Mouse (Mus musculus): ENCODE results near the gene Vmn1r19. TPM values are rescaled to one million over a fixed set of nuclear protein-coding genes. Genes with fewer than 3 reads are reported as not detected.
"Not testable (repeated sequence)": the region's sequence is repeated elsewhere in the genome, so short reads cannot be mapped to it uniquely, and the experiment has no call there.

Vmn1r19 gene
- polyA plus RNA-seq (2012; rRNA removed): not detected in 2 replicates

DNA sequence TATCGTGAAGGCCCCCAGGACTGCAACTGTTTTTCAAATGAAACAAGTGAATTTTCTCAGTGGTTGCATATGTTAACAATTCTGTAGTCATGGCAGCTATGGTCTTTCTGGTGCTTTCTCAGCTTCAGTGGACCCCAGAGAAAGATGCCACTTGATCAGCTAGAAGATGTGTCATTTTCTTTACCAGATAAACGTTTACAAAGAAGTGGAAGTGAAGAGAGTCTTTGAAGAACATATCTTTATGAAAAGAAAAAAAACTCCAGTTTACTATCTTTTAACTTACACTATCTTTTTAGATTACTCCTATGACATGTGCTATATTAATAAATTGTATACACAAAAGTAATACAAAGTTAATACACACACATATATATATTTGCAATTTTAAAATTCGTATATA, at the start of gene Vmn1r19:
Vmn1r19 (plus strand) TSS at position 301 of the 400 bp plus-strand sequence.
- H3K4me1 ChIP-seq (replicated peaks; ENCODE audit: control insufficient read depth, insufficient read depth, low read length); H3K27me3 ChIP-seq (ENCODE audit: control insufficient read depth, insufficient read depth, low read length); H3K27ac ChIP-seq (ENCODE audit: control insufficient read depth, insufficient read depth, low read length); H3K4me3 ChIP-seq (ENCODE audit: control insufficient read depth, insufficient read depth, low read length); DNase-seq; H3K36me3 ChIP-seq (ENCODE audit: control insufficient read depth, insufficient read depth, low read length): not testable (repeated sequence)
- WGBS: 75% methylated on average over 3 of the region's 3 CpGs

DNA sequence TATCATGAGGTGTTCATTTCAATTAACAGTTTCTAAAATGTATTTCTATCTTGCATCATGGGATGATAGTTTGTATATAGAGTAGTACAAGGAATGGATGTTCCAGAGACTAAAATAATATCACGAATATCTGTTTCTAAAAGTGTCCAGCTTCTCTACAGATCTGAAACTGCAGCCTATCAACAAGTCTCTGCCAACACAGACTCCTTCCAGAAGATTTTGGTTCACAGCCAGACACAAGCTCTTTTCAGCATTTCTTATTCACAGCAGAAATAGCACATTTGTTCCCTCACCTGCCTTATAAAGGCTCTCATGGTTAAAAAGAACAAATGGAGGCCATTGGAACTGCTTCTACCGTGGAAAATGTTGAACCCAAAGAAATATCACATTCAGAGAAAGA, 46.7 kb upstream of the Vmn1r19 start:
- H3K27me3 ChIP-seq (ENCODE audit: control insufficient read depth, insufficient read depth, low read length): no peaks in the 10 kb centered on the region
- WGBS: 63% methylated on average over 2 of the region's 2 CpGs
- no peak for DNase-seq
- H3K4me3 ChIP-seq (ENCODE audit: control insufficient read depth, insufficient read depth, low read length): no peak overlapping the region
- no peaks in the 10 kb centered on the region for H3K4me1 ChIP-seq (replicated peaks; ENCODE audit: control insufficient read depth, insufficient read depth, low read length)
- no peaks in the 10 kb centered on the region for H3K36me3 ChIP-seq (ENCODE audit: control insufficient read depth, insufficient read depth, low read length)
- TF ChIP-seq POLR2A (IDR thresholded peaks at IDR 0.05; ENCODE audit: control insufficient read depth, extremely low read depth, insufficient read depth, low read length, poor library complexity): no peak
- TF ChIP-seq CTCF (IDR thresholded peaks at IDR 0.05; ENCODE audit: borderline replicate concordance, control insufficient read depth, extremely low read depth, insufficient read depth, low read length, poor library complexity): no peak
- H3K27ac ChIP-seq (ENCODE audit: control insufficient read depth, insufficient read depth, low read length): no peak overlapping the region

DNA sequence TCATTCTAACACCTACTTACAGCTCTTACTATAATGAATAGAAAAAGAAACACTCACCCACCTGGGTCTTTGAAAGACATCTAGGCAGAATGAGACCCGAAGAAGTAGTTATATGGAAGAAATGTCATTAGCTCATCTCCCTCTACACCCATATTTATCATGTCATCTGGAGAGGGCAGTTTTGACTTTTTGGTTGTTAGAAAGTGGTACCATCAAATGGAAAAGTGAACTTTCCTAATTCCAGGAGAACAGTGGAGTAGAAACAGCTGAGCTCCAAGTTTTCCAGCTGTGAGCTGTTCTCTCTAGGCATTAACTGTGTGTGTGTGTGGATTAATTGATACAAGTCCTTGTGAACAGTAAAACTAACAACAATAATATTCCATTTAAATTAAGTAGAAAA, 40.0 kb upstream of the Vmn1r19 start, which contains the start of gene Vmn1r17:
Vmn1r17 (minus strand) TSS at position 101 of the 400 bp plus-strand sequence.
- Histone ChIP-seq H3K4me1 (replicated peaks; ENCODE audit: control insufficient read depth, insufficient read depth, low read length) (no peaks in the 10 kb centered on the region), H3K27ac (ENCODE audit: control insufficient read depth, insufficient read depth, low read length) (no peak within 1 kb of the TSS), H3K27me3 (ENCODE audit: control insufficient read depth, insufficient read depth, low read length) (no peaks in the 10 kb centered on the region), H3K4me3 (ENCODE audit: control insufficient read depth, insufficient read depth, low read length) (no peak within 1 kb of the TSS), H3K36me3 (ENCODE audit: control insufficient read depth, insufficient read depth, low read length) (no peaks in the 10 kb centered on the region)
- TF ChIP-seq POLR2A (IDR thresholded peaks at IDR 0.05; ENCODE audit: control insufficient read depth, extremely low read depth, insufficient read depth, low read length, poor library complexity): no peak
- TF ChIP-seq CTCF (IDR thresholded peaks at IDR 0.05; ENCODE audit: borderline replicate concordance, control insufficient read depth, extremely low read depth, insufficient read depth, low read length, poor library complexity): no peak
- DNase-seq: no peak
- WGBS: 100% methylated on average over 1 of the region's 1 CpGs

- not testable (repeated sequence) for H3K36me3 ChIP-seq (ENCODE audit: control insufficient read depth, insufficient read depth, low read length); H3K27me3 ChIP-seq (ENCODE audit: control insufficient read depth, insufficient read depth, low read length); H3K4me1 ChIP-seq (replicated peaks; ENCODE audit: control insufficient read depth, insufficient read depth, low read length); H3K27ac ChIP-seq (ENCODE audit: control insufficient read depth, insufficient read depth, low read length); H3K4me3 ChIP-seq (ENCODE audit: control insufficient read depth, insufficient read depth, low read length); DNase-seq
- WGBS: 90% methylated on average over 1 of the region's 1 CpGs
Observed at GRCm38 (mm10) chr6:57365866-57366265, 37.7 kb upstream of the Vmn1r19 start.

DNA sequence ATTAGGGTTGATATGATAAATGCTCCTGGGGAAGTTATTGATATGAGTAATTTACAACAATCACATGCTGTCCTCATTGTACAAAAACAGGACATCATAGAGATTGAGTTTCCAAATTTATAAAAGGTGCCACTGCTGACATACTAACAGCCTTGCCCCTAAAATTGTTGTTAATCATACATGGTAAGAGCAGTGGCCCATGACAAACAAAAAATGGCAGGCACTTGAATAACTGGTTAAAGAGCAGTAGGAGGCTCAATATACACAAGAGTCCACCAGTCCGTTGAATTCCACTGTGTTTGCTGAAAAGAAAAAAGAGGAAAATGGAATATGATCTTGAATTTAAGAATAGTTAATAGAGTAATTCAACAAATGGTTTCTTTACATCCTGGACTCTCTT, 36.1 kb upstream of the Vmn1r19 start:
- no peaks in the 10 kb centered on the region for H3K4me1 ChIP-seq (replicated peaks; ENCODE audit: control insufficient read depth, insufficient read depth, low read length)
- no peaks in the 10 kb centered on the region for H3K36me3 ChIP-seq (ENCODE audit: control insufficient read depth, insufficient read depth, low read length)
- WGBS: 100% methylated on average over 1 of the region's 1 CpGs
- H3K27ac ChIP-seq (ENCODE audit: control insufficient read depth, insufficient read depth, low read length): no peak overlapping the region
- H3K4me3 ChIP-seq (ENCODE audit: control insufficient read depth, insufficient read depth, low read length): no peak overlapping the region
- no peak for DNase-seq
- TF ChIP-seq CTCF (IDR thresholded peaks at IDR 0.05; ENCODE audit: borderline replicate concordance, control insufficient read depth, extremely low read depth, insufficient read depth, low read length, poor library complexity): no peak
- TF ChIP-seq POLR2A (IDR thresholded peaks at IDR 0.05; ENCODE audit: control insufficient read depth, extremely low read depth, insufficient read depth, low read length, poor library complexity): no peak
- no peaks in the 10 kb centered on the region for H3K27me3 ChIP-seq (ENCODE audit: control insufficient read depth, insufficient read depth, low read length)

GRCm38 (mm10) chr6:57395683-57396082, 7.9 kb upstream of the Vmn1r19 start, which contains the start of gene Vmn1r18:
Gene Vmn1r18 (minus strand): TSS chr6:57395783.
- Histone ChIP-seq H3K27me3 (ENCODE audit: control insufficient read depth, insufficient read depth, low read length) (no peaks in the 10 kb centered on the region), H3K4me3 (ENCODE audit: control insufficient read depth, insufficient read depth, low read length) (no peak within 1 kb of the TSS), H3K4me1 (replicated peaks; ENCODE audit: control insufficient read depth, insufficient read depth, low read length) (no peaks in the 10 kb centered on the region), H3K36me3 (ENCODE audit: control insufficient read depth, insufficient read depth, low read length) (no peaks in the 10 kb centered on the region), H3K27ac (ENCODE audit: control insufficient read depth, insufficient read depth, low read length) (no peak within 1 kb of the TSS)
- DNase-seq: no peak
- TF ChIP-seq POLR2A (IDR thresholded peaks at IDR 0.05; ENCODE audit: control insufficient read depth, extremely low read depth, insufficient read depth, low read length, poor library complexity): no peak
- TF ChIP-seq CTCF (IDR thresholded peaks at IDR 0.05; ENCODE audit: borderline replicate concordance, control insufficient read depth, extremely low read depth, insufficient read depth, low read length, poor library complexity): no peak

DNA sequence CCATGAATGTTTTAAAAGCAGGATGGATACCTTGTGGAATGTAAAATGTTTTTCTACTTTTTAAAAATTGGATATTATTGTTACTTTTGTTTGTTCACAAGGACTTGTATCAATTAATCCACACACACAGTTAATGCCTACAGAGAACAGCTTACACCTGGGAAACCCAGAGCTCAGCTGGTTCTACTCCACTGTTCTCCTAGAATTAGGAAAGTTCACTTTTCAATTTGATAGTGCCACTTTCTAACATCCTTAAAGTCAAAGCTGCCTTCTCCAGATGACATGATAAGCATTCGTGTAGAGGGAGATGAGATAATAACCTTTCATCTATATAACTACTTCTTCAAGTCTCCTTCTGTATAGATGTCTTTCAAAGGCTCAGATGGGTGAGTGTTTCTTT, 25.1 kb downstream of the Vmn1r19 start, which contains the start of gene Vmn1r20:
Vmn1r20 (plus strand) TSS at position 301 of the 400 bp plus-strand sequence.
- Histone ChIP-seq H3K4me3 (ENCODE audit: control insufficient read depth, insufficient read depth, low read length) (no peak within 1 kb of the TSS), H3K27me3 (ENCODE audit: control insufficient read depth, insufficient read depth, low read length) (no peaks in the 10 kb centered on the region), H3K36me3 (ENCODE audit: control insufficient read depth, insufficient read depth, low read length) (no peaks in the 10 kb centered on the region), H3K4me1 (replicated peaks; ENCODE audit: control insufficient read depth, insufficient read depth, low read length) (no peaks in the 10 kb centered on the region), H3K27ac (ENCODE audit: control insufficient read depth, insufficient read depth, low read length) (no peak within 1 kb of the TSS)
- TF ChIP-seq CTCF (IDR thresholded peaks at IDR 0.05; ENCODE audit: borderline replicate concordance, control insufficient read depth, extremely low read depth, insufficient read depth, low read length, poor library complexity) (no peak), POLR2A (IDR thresholded peaks at IDR 0.05; ENCODE audit: control insufficient read depth, extremely low read depth, insufficient read depth, low read length, poor library complexity) (no peak)
- no peak for DNase-seq
- WGBS: 55% methylated on average over 1 of the region's 1 CpGs

Data from thymus, adult 2 months (tissue).